In genomic region chr12:73663421-73663820, GRCm38 (mm10) we compare ENCODE assay signal across 19 mouse cellular contexts.
DNase-seq lines count a peak whose midpoint lies in the region; ATAC-seq and TF ChIP-seq lines count a peak whose summit lies in the region.
"Had no signal": no experiment of that assay in that cellular context is flagged by ENCODE, and none has a peak within 500 bp of the region (broad histone marks: within the 10 kb centered on the region; RNA-seq: fewer than 3 reads in every experiment).

No protein-coding gene starts in this region.

- TF ChIP-seq CTCF in gastrocnemius, adult 2 months (IDR thresholded peaks at IDR 0.05), result no peak
- no peak for TF ChIP-seq CTCF in stomach, postnatal 0 days (IDR thresholded peaks at IDR 0.05; ENCODE audit: low read depth)
- TF ChIP-seq CTCF in layer of hippocampus, adult 2 months (conservative IDR thresholded peaks at IDR 0.05), result no peak

- H3K9me3 ChIP-seq in intestine, embryonic 16.5 days (ENCODE audit: control insufficient read depth, low read length), result no peaks in the 10 kb centered on the region
- H3K9me3 ChIP-seq in intestine, embryonic 15.5 days, result no peaks in the 10 kb centered on the region
- H3K9me3 ChIP-seq in stomach, postnatal 0 days (ENCODE audit: control insufficient read depth, low read length), result no peaks in the 10 kb centered on the region
- H3K9me3 ChIP-seq: forebrain, embryonic 13.5 days; liver, embryonic 13.5 days had no signal

- 64% methylated on average over 3 of the region's 3 CpGs for WGBS in intestine, embryonic 16.5 days
- 62% methylated on average over 3 of the region's 3 CpGs for WGBS in intestine, embryonic 15.5 days
- WGBS in stomach, postnatal 0 days, result 45% methylated on average over 3 of the region's 3 CpGs

- no peak for DNase-seq in gastrocnemius, adult 2 months
- DNase-seq in gastrocnemius, postnatal 10 days, result no peak
- peak; percentile 48 for DNase-seq in thymus, postnatal 0 days (ENCODE audit: low spot score)
- DNase-seq in thymus, postnatal 4 days, result no peak
- no peak for DNase-seq in stomach, postnatal 0 days (ENCODE audit: low spot score)
- DNase-seq in layer of hippocampus, adult 2 months (ENCODE audit: low spot score in 2 of 2), result no peak
- DNase-seq: adrenal gland, adult 2 months; cerebellum, adult 8-10 months; kidney, postnatal 14 days; left cerebral cortex, postnatal 4 days; liver, embryonic 13.5 days; lung, postnatal 4 days; retina, postnatal 1 day had no signal

- TF ChIP-seq EP300 in stomach, postnatal 0 days (optimal IDR thresholded peaks at IDR 0.05), result no peak

- H3K36me3 ChIP-seq in intestine, embryonic 16.5 days (ENCODE audit: control insufficient read depth, insufficient read depth, low read length), result no peaks in the 10 kb centered on the region
- H3K36me3 ChIP-seq in intestine, embryonic 15.5 days, result no peaks in the 10 kb centered on the region
- no peaks in the 10 kb centered on the region for H3K36me3 ChIP-seq in stomach, postnatal 0 days (ENCODE audit: control insufficient read depth, insufficient read depth, low read length)
- H3K36me3 ChIP-seq: liver, embryonic 13.5 days had no signal

- no peak overlapping the region for H3K4me2 ChIP-seq in intestine, embryonic 16.5 days (ENCODE audit: low read depth, low read length)
- H3K4me2 ChIP-seq in intestine, embryonic 15.5 days (replicated peaks), result no peak overlapping the region
- H3K4me2 ChIP-seq in stomach, postnatal 0 days (replicated peaks; ENCODE audit: low read depth), result no peak overlapping the region
- H3K4me2 ChIP-seq: forebrain, embryonic 13.5 days; hindbrain, embryonic 14.5 days; liver, embryonic 13.5 days; midbrain, embryonic 11.5 days had no signal

- H3K4me1 ChIP-seq in intestine, embryonic 16.5 days (ENCODE audit: control insufficient read depth, insufficient read depth, low read length), result no peaks in the 10 kb centered on the region
- H3K4me1 ChIP-seq in intestine, embryonic 15.5 days (replicated peaks), result no peaks in the 10 kb centered on the region
- no peaks in the 10 kb centered on the region for H3K4me1 ChIP-seq in stomach, postnatal 0 days (replicated peaks; ENCODE audit: control insufficient read depth, insufficient read depth)
- H3K4me1 ChIP-seq: forebrain, embryonic 13.5 days; liver, embryonic 13.5 days had no signal

- no peaks in the 10 kb centered on the region for H3K27me3 ChIP-seq in intestine, embryonic 16.5 days (replicated peaks; ENCODE audit: control insufficient read depth, insufficient read depth, low read length)
- no peaks in the 10 kb centered on the region for H3K27me3 ChIP-seq in intestine, embryonic 15.5 days (replicated peaks)
- H3K27me3 ChIP-seq in stomach, postnatal 0 days (ENCODE audit: control insufficient read depth, insufficient read depth, low read length), result no peaks in the 10 kb centered on the region
- H3K27me3 ChIP-seq: forebrain, embryonic 13.5 days; liver, embryonic 13.5 days had no signal

- ATAC-seq in intestine, embryonic 16.5 days, result peak; percentile 28; the same call in 1 of the 2 replicates
- ATAC-seq in intestine, embryonic 15.5 days, result no peak
- peak; percentile 67; the same call in 1 of the 2 replicates for ATAC-seq in stomach, postnatal 0 days (ENCODE audit: low FRiP score, low TSS enrichment)
- ATAC-seq: forebrain, embryonic 13.5 days; Patski had no signal

- H3K9ac ChIP-seq in intestine, embryonic 16.5 days (ENCODE audit: low read depth, low read length), result no peak overlapping the region
- H3K9ac ChIP-seq in intestine, embryonic 15.5 days, result no peak overlapping the region
- no peak overlapping the region for H3K9ac ChIP-seq in stomach, postnatal 0 days (ENCODE audit: low read length)
- H3K9ac ChIP-seq: forebrain, embryonic 13.5 days; hindbrain, embryonic 14.5 days; liver, embryonic 13.5 days had no signal

- peak overlapping the region; percentile 69 for H3K27ac ChIP-seq in gastrocnemius, adult 2 months
- H3K27ac ChIP-seq in intestine, embryonic 16.5 days (ENCODE audit: low read length), result 0 out of 2 replicates have a peak overlapping the region, but pooled peaks have one; percentile 24
- no peak overlapping the region for H3K27ac ChIP-seq in intestine, embryonic 15.5 days
- peak overlapping the region; percentile 56 for H3K27ac ChIP-seq in stomach, postnatal 0 days (replicated peaks)
- H3K27ac ChIP-seq in layer of hippocampus, adult 2 months, result no peak overlapping the region
- H3K27ac ChIP-seq: forebrain, embryonic 13.5 days; hindbrain, embryonic 14.5 days; liver, embryonic 13.5 days had no signal

- H3K4me3 ChIP-seq in gastrocnemius, adult 2 months, result no peak overlapping the region
- H3K4me3 ChIP-seq in intestine, embryonic 16.5 days (ENCODE audit: low read length), result no peak overlapping the region
- H3K4me3 ChIP-seq in intestine, embryonic 15.5 days (replicated peaks), result no peak overlapping the region
- no peak overlapping the region for H3K4me3 ChIP-seq in stomach, postnatal 0 days (ENCODE audit: low read depth, low read length)
- no peak overlapping the region for H3K4me3 ChIP-seq in layer of hippocampus, adult 2 months
- H3K4me3 ChIP-seq: forebrain, embryonic 13.5 days; liver, embryonic 13.5 days had no signal

- intact Hi-C loops in gastrocnemius, adult 2 months (cut with DNase I), result no loop called here

Comparison
In these comparisons a context has a peak if more than half of its experiments do, and no peak if none do; other contexts are left out.
1. H3K27ac ChIP-seq: peak in gastrocnemius, adult 2 months (single experiment), intestine, embryonic 16.5 days (single experiment) and stomach, postnatal 0 days (single experiment); none in intestine, embryonic 15.5 days (single experiment) and layer of hippocampus, adult 2 months (single experiment).